Mouse (Mus musculus): ENCODE measurements at regions not wholly inside any gene's neighbourhood (a gene's known extent, or its start where the extent isn't known, plus 50 kb on each side); places are given as distances from the start of the nearest gene placed in this dataset.
A peak's percentile ranks its signal among the peaks of the same experiment; 100 is the strongest.

DNA sequence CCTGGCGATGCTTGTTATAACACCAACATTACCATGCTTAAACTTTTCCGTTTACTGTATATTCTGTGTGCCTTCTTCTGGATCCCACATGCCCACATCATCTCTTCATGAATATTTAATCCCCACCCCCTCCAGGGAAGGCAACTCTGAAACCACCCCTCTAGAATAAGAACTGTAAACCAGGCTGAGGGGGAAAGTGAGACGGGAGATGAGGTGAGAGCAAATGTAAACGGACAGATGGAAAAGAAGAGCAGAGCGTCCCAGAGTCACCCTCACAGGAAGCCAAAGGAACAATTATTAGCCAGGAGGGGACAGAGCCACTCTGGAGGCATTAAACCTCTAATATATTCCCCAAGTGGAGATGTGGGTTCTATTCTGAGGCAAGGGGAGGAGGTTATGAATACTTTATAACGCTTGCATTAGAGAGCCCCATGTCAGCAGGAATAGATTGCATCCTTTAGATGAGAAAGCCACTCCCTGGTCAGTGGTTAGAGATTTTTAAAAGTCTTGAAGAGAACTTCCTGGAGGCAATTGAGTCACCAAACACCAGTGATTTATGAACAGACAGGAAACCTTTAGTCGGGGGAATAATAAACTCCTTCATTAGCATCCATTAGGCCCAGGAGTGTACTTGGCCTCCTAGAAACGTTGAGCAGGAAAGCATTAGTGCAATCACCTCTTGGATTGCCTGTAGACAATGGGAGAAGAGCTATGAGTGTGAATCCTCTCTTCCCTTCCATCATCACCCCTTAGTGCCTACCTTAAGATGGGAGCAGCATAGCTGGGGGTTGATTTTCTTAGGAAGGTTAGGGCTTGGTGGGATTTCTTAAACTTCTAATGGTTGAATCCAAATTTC, 220.1 kb downstream of the Elavl2 start:
- no peak for DNase-seq (ENCODE audit: low spot score)

DNA sequence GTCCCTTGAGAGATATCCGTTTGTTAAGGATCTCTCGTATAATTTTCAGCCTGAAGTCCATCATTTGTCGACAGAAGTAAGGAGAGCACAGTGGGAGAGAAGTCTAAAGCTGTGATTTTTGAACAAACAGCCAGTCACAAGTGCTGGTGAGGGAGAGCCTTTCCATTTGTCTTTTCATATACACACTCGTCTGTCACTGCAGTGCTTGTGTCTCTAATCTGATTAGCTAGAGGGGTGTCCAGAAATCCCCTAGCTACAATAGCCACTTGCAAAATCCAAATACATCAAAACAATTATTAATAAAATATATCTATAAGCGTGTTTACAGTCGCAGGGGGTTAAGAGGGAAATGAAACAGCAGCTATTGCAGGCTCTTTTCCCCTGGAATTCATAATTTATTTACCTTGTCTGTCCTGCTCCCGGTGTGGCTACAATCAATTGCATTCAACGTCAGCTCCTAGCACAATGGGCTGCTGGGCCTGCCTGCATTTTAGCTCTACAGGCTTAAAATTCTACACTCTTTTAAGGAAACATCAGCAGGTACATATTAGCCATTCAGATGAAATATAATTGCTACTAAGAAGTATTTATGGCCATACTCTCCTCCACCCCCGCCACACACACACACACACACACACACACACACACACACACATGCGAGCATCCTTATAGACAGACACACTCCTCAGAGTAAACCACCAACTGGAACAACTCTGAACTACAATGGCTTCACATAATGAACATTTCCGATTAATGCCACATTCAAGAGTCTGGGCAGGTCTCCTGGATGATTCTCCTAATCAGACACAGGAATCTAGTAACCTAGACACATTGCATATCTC, 236.1 kb downstream of the Elavl2 start:
- no peak for DNase-seq (ENCODE audit: low spot score)

DNA sequence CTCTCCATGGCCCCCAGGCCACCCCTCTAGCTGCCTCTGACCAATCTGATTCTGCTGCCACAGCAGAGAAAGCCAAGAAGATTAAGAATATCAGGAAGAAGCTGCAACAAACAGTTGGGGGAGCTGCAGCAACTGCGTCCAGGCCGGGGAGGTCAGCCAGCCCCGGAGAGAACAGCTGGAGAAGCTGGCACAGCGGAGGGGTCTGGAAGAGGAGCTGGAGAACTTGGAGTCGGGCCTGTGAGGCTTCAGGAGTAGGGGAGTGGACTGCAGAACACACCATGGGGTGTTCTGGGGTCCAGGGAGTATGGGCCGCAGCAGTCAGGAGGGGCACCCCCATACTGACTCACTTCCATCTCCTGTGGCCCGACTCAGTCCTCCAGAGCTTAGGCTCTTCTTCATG, 243.5 kb downstream of the Elavl2 start:
- DNase-seq (ENCODE audit: low spot score): no peak

DNA sequence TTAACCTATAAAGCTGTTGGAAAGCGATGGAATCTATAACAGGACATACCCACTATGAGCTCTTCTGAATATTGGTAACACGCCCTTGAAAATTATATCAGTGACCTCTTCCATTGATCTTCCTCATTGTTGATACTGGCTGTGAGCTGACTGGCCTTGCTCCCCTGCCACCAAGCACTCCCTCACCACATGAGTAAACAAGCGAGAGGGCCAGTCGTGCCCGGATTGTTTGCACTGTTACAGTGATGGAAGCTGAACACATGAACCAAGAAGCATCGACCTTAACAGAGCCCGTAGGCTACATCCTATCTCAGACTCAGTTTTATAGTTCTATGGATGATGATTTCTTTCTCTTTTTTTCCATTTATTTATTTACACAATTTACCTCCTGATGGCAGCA, 255.9 kb downstream of the Elavl2 start:
- DNase-seq (ENCODE audit: low spot score): no peak

DNA sequence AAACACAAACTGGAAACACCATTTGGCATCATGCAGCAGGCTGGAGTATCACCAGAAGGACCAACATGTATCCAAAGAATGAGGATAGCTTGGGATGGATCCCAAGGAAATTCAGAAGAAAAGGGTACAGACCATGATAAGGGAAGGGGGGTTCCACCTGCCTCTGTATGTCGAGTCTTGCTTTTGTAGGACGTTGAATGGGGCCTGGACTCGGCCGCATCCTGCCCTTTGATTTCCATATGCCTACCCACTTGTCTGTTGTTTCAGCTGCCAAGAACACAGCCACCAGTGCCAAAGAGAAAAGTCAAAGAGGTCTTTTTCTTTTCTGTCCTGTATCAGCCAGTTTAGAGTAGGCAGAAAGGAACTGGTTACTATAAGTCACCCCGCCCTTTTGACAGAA, 256.7 kb downstream of the Elavl2 start:
- DNase-seq (ENCODE audit: low spot score): no peak

DNA sequence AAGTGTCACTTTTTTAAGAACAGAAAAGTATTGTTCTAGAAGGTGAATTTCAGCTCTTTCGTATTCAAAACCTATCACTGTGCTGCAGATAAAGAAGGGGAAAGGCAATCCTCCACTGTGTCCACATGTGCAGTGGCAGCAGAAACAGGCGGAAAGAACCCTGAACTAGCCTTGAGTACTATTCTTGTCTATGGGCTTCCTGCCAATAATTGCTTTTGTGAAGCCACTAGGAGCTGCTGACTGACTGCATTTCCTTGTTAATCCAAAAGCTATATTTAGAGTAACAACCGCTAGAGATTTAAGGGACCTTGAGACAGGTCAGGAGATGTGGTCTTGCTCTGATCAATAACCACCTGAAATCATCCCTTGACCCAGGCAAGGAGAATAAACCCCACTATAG, 265.3 kb downstream of the Elavl2 start:
- peak; percentile 41 for DNase-seq (ENCODE audit: low spot score)

DNA sequence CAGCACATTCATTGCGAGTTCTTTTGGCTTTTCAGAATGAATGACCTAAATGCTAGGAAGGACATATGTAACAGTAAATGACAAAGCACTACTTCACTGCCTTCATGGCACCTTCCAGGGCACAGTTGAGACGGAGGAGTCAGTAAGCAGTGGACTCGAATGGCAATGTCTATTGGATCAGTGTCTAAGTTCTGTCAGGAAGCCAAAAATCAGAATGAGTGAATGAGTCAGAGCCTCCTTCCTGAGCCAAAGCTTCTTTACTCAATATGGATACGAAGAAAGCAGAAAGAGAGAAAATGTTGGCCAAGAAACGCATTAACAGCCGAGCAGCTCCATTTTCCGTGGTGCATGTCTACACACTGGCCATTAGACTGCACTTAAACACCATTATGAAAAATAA, 268.3 kb downstream of the Elavl2 start:
- no peak for DNase-seq (ENCODE audit: low spot score)

DNA sequence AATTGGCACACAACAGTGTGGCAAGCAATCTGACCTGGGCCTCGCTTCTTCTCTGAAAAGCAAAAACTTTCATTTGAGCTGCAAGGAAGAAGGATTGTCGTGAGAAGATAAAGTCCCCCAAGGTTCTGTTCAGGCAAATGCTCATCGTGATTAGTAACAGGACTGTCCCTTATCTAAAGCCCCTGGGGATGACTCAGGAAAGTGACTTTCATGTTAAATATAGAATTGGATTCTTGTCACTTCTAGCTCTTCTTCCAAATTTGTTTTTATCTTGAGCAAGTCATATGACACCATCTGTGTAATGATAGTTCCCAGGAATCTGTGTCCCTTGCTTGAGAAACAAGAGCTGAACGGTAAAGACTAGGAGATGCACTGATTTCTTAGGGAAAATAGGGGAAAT, 280.3 kb downstream of the Elavl2 start:
- DNase-seq (ENCODE audit: low spot score): no peak

DNA sequence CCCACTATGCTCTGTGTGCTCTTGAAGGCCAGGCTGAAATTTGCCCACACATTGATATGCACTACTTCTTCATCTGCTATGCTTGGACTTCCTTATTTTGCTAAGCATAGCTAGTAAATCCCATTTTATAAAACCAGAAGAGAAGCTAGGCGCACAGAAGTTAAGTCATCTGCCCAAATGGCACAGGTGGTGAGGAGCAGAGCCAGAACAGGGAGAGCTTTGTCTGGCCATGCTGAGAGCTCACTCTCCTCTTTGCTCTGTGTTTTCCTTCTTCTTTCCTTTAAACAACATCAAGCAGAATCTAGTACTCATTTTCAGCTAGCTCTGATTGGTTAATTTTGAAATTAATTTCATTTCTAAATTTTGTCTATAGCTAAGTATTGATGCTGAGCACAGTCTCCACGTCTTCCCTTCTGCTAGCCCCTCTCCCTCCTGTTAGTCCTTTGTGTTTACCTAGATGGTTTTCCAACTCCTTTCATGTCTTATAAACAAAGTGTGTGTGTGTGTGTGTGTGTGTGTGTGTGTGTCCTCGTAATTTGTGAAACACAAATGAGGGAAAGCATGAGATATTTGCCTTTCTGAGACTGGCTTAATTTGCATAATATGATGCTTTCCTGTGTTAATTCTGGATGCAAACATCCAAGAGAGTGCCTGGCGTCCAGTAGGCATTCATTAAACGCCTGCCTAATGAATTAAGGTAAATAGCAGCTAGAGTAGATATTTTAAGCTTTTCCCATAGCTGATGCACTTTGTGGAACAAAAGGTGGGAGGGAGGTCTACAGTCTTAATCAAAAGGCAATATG, 283.6 kb downstream of the Elavl2 start:
- no peak for DNase-seq (ENCODE audit: low spot score)

DNA sequence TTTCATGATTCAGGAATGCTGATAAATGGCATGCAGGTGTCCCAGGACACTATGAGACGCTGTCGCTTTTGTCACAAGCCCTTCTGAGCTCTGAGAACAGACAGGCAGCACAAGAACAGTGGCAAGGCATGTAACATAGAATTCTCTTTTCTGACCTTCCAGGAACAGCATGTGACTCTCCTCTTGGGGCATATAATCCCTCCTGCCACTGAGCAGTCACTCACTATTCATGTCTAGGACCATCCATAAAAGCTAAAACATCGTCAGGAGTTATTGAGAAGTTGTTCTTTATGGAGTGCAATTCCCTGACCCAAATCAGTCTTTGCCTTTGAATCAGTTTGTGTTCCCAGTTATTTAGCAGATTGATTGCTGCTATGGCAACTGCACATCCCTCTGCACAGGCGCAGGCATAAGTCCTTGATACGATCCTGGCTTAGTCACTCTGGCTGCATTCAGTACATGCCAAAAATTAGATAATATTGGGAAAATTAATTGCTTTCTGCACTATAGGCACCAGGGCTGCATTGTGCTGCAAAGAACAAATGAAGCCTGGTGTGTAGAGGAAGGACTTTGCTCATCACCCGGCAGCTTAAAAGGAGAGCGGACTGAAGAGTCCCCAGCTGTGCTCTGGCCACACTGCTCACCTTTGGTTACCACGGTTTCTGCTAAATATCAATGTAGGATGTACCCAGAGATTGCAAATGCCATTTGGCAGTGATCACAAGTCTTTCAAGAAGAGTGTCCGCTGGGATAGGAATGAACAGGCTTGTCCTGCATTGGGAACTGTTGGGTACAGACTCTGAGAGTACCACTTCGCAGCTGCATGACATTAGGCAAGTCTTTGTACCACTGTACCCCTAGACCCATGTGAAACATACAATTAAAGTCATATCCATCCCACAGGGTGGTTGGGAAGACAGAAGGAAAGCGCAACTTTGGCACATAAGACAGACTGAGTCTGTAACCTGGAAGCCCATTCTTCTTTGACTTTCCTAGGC, 288.6 kb downstream of the Elavl2 start:
- no peak for DNase-seq (ENCODE audit: low spot score)

DNA sequence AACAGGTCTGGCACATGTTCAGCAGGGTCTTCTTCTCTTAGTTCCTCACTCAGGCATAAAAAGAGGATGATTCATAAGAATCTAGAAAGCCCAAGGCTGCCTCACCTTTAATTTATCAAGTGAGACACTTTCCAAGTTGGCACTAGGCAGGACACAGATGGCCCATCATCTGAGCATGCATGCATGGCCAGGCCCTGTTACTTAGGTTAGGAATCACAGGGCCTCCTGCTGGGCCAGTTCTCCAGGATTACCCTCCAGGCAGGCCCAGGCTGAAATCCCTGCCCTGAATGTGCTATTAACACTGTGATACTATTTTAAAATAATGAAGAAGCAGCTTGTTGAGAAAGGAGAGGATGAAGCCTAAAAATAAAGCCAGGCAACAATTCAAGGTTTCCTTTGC, 304.5 kb downstream of the Elavl2 start:
- DNase-seq (ENCODE audit: low spot score): no peak

DNA sequence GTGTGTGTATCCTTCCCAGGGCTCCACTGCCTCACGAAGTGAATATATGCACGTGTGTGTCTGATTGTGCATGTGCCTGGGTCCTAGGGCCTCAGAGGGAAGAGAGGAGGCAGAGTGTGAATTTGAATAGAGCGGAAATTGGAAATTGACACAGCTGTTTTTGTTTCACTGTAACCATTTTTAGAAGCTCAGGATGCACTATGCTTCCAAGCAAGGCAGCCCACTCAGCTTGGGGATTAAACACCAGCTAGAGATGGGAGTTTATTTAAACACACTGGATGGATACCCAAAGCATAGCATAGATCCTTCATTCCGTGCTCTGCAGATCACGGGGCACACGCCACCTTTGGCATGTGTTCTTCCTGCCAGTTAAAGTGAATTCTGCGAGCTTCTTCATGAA, 306.2 kb downstream of the Elavl2 start:
- no peak for DNase-seq (ENCODE audit: low spot score)

DNA sequence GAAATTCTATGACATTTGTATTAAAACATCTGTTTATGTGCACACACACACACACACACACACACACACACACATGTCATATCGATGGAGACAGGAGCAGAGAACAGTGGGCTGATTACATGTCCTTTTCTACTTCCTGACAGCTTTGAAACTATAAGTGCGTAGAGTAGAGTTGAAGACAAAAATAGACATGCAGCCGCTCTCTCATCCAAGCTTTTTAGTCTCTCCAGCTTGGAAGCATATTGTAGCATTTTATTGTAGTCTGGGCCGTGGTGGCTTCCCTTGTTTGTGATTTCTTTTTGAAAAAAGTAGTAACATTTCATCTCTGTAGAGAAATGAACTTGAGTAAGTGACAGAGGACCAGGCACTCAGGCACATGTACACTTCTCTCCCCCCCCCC, 306.7 kb downstream of the Elavl2 start:
- DNase-seq (ENCODE audit: low spot score): no peak

DNA sequence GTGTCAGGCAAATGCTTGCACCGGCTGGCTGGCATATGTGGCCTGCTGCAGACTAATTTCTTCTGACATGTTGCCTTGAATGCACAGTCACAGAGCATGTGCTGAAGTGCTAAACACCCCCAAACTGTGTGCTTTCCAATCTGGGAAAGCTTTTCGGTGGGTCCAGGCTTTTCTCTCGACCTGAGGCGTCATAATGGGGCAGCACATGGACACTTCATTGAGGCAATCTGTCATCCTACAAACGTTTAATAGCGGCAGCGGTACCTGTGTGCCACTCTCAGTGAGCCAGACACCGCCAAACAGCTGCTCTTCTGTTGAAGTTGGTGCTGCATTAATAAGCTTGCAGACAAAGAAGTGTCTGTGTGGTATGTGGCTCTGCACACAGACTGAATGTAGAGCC, 308.3 kb downstream of the Elavl2 start:
- no peak for DNase-seq (ENCODE audit: low spot score)

DNA sequence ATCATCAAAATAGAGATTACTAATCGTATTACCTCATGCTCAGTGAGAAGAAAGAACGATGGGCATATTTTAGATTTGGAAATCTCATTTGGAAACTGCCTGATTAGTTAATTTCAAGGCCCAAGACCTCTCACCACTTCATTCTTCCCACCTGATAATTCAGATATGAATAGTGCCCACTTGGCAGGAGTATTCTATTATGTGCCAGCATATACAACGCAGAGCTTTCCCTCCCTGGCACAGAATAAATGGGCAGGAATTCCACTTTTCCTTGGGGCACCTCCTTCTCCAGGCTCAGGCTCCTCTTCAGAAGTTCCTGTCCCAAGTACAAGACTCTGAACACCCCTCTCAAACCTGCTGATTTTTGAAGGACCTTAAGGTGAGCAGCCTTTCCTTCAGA, 308.7 kb downstream of the Elavl2 start:
- DNase-seq (ENCODE audit: low spot score): peak; percentile 1

DNA sequence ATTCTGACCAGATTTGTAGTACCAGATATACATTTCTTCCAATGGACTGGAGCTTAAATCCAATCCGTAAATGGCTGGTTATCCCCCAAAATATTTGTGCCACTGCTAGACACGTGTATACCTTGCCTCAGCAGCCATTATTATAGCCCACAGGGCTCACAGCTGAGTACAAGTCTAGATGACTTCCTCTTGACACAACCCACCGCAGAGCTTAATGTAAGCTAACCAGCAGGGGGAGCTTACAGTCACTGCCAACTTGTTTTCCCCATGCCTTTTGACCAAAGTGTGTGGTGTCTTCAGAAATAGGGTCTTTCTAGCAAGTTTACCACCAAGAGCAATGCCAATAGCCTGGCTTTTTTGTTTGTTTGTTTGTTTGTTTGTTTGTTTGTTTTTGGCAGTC, 316.6 kb downstream of the Elavl2 start:
- no peak for DNase-seq (ENCODE audit: low spot score)

DNA sequence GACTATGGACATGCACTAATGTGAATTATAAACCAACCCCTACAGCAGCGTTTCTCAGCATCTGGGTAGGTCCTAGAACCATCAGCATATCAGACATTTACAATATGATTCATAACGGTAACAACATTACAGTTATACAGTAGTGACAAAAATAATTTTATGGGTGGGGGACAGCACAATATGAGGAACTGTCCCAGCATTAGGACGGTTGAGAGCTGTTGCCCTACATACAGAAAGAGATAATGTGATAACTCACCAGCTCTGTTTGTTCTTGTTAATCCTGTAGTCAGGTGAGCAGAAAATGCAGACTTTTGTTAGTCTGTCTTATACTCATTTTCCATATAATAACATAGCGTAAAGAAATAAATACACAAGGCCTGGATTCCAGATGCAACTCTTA, 319.1 kb downstream of the Elavl2 start:
- DNase-seq (ENCODE audit: low spot score): no peak

DNA sequence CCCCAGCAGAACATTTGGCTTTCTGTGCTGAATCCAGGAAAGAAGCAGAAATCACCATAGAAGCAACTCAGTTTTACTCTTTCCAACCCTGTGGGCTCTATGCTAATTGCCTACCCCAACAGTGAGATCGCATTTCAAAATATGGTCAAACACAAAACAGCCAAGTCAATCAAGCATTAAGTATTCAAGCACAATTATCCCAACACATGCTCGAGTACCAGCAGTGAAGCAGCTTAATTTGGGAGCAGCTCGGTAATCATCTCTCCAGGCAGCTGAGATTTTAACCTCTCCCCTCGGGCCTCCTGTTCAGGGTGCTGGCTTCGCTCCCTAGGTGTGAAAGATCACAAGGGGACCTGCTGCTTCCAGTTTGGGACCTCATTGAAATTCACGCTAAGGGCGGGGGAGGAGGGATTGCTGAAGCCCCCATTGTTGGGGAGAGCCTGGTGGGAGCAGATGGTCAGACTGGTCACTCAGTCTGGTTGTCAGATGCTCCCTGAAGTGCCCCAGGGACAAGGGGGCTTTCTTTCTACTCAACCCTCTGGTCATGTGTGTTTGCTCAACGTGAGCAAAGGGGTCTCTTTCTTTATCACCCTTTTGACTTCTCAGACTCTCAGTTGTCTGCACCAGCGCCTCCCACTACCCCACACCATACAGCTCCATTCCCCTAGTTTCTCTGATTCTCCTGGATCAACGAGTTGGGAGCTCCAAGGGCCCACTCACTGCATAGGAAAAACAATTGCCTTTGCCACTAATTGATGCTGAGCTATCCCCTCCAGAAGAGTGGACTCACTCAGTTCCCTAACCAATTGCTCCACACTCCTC, 319.8 kb downstream of the Elavl2 start:
- DNase-seq (ENCODE audit: low spot score): no peak

DNA sequence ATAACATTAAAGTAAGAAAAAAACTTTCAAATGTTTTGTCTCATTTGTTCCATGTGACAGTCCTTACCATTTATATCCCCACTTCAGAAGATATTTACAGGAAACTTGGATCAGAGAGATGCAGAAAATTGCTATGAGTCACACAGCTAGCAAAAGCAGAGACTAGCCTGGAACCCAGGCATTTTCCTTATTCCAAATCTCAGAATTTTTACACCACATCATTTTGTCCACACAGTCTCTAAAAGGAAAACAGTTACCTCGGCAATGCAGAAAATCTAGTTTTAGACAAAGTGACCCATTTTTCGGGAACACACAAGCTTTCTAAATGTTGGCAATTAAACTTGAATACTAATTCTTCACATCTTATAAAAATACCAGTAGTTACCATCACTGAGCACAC, 329.3 kb downstream of the Elavl2 start:
- no peak for DNase-seq (ENCODE audit: low spot score)

DNA sequence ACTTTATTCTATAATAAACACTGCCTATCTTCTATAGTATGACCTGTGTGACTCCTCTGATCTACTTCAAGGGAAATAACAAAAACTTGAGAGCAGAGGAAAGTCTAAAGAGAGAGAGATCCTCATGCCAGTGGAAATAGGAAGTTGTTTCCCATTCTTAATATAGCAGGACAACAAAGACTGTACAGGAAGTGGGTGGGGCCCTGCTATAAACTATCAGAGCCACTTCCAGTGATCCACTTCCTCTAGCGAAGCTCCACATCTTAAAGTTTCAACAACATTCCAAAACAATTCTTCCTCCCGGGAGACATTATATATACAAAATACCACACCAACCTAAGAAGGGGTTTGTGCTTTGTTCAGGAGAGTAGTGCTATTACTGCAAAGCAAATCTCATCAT, 339.7 kb downstream of the Elavl2 start:
- no peak for DNase-seq (ENCODE audit: low spot score)
